Mouse (Mus musculus) cerebellum, postnatal 4 days (tissue): ENCODE data around the gene Capn9.

Experiments
- DNase-seq, 2 experiments: peaks; one replicate each; pipeline ENCODE4 v3.0.0; 2022; ENCODE audit warnings: low spot score in 2 of 2, mixed read lengths in 1 of 2

The Capn9 gene

GRCm38 (mm10) chr8:124641599-124641998 lies 65.7 kb downstream of the Capn9 start:
- no peak for DNase-seq

DNA sequence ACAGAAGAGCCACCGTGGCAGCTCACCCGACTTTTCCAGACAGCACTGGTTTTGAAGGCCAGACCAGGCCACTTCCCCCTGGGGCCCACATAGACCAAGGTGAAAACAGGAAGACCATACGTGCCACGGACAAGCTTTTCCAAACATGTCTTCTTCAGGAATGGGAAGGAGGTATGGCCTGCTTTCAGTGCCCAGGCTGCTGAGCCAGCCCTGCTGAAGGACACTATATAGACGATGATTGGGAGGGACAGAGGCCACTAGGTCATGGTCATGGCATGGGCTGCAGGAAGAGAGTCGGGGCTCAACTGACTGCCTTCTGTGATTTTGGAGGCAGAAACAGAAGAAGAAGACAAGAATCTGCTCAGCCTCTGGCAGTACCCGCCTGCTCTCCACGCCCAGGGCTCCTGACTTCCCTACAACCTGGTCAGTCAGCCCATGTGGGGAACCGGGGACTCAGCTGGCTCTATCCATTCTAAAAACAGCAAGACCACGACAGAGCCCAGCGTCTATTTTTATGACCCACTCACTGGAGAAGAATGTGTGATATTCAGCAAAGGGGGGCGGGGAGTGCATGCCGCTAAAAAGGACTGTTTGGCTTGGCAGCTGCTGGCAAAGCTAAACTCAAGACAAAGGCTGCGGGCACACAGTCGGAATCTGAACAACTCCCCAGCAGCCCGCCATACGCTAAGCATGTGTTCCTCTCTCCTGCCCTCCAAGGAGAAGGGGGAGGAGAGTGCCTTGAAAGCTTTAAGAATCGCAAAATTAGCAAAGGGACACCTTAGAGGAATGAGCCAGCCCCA lies 67.8 kb downstream of the Capn9 start:
- peak in 1 of 2 experiments; percentile 22 for DNase-seq

DNA sequence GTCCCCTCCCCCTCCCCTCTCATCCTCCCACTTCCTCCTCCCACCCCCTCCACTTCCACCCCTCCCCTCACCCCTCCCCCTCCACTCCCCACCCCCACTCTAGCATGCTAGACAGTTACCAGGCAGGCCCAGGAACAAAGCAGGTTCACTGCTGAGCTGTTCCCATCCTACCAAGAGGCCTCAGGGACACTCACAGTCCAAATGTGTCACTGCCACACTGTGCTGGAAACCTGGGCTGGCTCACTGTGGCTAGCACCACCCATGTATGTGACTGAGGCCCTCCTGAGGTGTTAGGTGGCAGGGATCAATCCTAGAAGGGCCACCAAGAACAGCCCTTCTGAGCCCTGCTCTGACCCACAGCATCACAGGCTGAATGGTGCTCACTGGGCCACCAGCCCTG lies 72.4 kb downstream of the Capn9 start:
- no peak for DNase-seq

- DNase-seq: no peak
Measured at GRCm38 (mm10) chr8:124651776-124652175, 75.9 kb downstream of the Capn9 start.

DNA sequence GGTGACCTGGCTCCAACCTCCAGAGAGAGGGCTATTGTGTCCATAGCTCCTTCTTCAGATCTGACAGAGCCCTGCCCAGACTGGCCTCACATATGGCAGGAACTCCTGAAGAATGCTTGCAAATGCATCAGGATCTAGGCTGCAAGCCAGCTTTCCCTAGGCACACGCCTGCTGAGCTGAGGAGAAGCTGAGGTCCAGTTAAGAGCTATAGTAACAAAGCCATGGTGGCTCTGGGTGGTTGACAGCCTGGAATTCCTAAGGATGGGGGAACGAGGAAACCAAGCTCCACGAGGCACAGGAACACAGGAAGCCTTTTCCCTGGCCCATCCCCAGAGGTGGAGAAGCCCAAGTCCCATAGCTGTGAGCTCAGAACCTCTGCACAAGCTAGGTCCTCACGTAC lies 76.6 kb downstream of the Capn9 start:
- DNase-seq: no peak

- DNase-seq: no peak
Measured at GRCm38 (mm10) chr8:124653568-124654475, 77.9 kb downstream of the Capn9 start.

DNA sequence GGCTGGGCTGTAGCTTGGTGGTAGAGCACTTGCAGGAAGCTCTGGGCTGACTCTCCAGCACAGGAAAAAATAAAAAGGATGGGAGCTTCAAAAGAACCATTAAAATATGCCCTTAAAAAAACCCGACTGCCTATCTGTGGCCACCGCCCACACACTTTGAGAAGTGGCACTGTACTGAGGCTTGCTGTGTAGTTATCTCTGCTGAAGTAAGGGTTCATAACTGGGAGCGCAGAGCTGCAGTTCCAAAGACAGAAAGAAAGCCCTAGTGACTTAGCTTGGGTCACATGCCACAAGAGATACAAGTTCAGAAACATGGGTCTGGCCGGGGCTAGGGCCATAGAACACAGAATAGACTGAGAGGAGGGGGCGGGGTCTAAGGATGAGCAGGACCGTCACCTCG lies 82.0 kb downstream of the Capn9 start:
- no peak for DNase-seq

- DNase-seq: peak in 1 of 2 experiments; percentile 46
Measured at GRCm38 (mm10) chr8:124658415-124658814, 82.5 kb downstream of the Capn9 start.

- DNase-seq: no peak
Measured at GRCm38 (mm10) chr8:124661781-124662180, 85.9 kb downstream of the Capn9 start.

GRCm38 (mm10) chr8:124662446-124663111 lies 86.7 kb downstream of the Capn9 start:
- no peak for DNase-seq

GRCm38 (mm10) chr8:124663112-124663873 lies 87.4 kb downstream of the Capn9 start, which contains the start of gene 2310022B05Rik:
2310022B05Rik (minus strand) TSS chr8:124663369.
- DNase-seq: peak; percentile 51 to 86

DNA sequence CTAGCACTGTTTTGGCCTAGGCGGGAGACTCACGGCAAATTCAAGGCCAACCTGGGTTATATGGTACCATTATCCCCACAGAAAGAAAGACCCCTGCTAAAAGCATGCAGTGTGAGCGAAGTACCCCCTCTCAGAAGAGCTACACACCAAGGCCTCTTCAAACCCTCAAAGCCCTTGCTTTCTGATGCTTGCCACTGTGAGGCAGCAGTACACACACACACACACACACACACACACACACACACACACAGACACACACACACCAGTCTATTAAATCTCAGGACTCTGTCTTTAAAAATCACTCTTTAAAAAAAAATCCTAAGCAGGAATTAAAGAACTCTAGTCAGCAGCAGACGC lies 87.9 kb downstream of the Capn9 start:
- no peak for DNase-seq

DNA sequence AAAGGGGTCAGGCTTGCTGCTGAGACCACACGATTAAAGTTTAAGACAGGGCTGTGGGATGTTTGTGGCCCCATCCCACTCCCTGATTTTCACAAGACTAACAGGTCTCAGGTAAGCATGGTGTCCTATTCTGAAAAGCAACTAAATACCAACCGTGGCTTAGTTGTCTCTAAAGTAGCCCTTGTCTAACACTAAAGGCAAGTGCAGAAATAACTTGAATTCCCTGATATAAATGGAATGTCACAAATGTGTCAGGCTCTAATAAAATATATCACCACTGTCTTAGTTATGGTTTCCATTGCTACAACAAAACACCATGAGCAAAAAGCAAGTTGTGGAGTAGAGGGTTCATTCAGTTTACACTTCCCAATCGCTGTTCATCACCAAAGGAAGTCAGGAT lies 88.5 kb downstream of the Capn9 start:
- DNase-seq: no peak
